Mouse (Mus musculus): ENCODE data around the gene Cngb1. TPM values are rescaled to one million over a fixed set of nuclear protein-coding genes. Genes with fewer than 3 reads are reported as not detected.
A peak's percentile ranks its signal among the peaks of the same experiment; 100 is the strongest.

Cngb1 gene
- polyA plus RNA-seq, 1 experiment from 2014 or later: 0.28 TPM

DNA sequence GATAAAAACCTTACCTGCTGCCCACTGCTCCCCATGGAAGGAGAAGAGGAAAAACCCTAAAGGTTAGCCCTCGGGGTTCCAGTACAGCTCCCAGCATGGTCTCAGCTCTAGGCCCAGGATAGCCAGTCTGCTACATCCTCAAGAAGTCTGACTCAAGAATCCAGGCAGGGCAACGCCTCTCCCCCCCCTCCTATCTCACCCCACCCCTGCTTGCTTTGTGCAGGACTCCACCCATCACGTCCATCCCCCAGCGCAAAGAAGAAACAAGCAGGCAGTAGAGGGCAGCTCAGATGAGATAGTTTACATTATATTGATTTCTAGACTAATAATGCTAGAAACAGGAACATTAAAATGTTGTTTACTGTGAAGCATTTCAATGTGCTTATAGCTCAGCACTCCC lies 34.5 kb downstream of the Cngb1 start:
- ATAC-seq (ENCODE audit: insufficient read depth, low FRiP score): no peak
- Histone ChIP-seq H3K27me3 (ENCODE audit: control insufficient read depth, insufficient read depth, low read length) (no peaks in the 10 kb centered on the region), H3K9me3 (replicated peaks; ENCODE audit: control insufficient read depth, low read length) (no peaks in the 10 kb centered on the region), H3K4me3 (replicated peaks; ENCODE audit: low read length) (no peak overlapping the region), H3K4me2 (ENCODE audit: low read depth, low read length) (no peak overlapping the region), H3K9ac (ENCODE audit: low read length) (no peak overlapping the region), H3K4me1 (ENCODE audit: control insufficient read depth, insufficient read depth, low read length) (no peaks in the 10 kb centered on the region), H3K27ac (ENCODE audit: low read length) (no peak overlapping the region), H3K36me3 (ENCODE audit: control insufficient read depth, insufficient read depth, low read length) (no peaks in the 10 kb centered on the region)
- WGBS: 17% methylated on average over 4 of the region's 4 CpGs

DNA sequence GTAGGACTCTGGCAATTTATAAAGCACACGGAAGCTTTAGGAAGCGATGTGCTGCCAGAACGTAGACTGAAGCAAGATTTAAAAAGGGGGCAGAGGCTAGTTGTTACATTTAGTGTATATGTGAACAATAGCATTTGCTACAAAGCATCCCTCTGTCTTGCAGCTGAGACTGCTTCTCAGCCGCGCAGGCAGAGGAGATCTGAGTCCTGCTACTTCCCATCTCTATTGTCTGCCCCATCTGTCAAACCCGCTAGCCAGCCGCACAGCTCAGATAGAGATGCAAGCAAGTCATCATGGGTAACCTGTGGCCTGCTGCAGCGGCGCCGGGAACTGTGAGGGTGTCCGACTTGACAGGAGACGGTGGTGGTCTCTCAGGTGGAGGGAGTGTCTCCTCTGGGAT lies 35.9 kb downstream of the Cngb1 start:
- ATAC-seq (ENCODE audit: insufficient read depth, low FRiP score): no peak
- H3K36me3 ChIP-seq (ENCODE audit: control insufficient read depth, insufficient read depth, low read length): no peaks in the 10 kb centered on the region
- H3K9me3 ChIP-seq (replicated peaks; ENCODE audit: control insufficient read depth, low read length): no peaks in the 10 kb centered on the region
- no peak overlapping the region for H3K9ac ChIP-seq (ENCODE audit: low read length)
- no peak overlapping the region for H3K4me2 ChIP-seq (ENCODE audit: low read depth, low read length)
- no peak overlapping the region for H3K4me3 ChIP-seq (replicated peaks; ENCODE audit: low read length)
- H3K4me1 ChIP-seq (ENCODE audit: control insufficient read depth, insufficient read depth, low read length): no peaks in the 10 kb centered on the region
- H3K27me3 ChIP-seq (ENCODE audit: control insufficient read depth, insufficient read depth, low read length): no peaks in the 10 kb centered on the region
- H3K27ac ChIP-seq (ENCODE audit: low read length): no peak overlapping the region
- WGBS: 69% methylated on average over 12 of the region's 12 CpGs

DNA sequence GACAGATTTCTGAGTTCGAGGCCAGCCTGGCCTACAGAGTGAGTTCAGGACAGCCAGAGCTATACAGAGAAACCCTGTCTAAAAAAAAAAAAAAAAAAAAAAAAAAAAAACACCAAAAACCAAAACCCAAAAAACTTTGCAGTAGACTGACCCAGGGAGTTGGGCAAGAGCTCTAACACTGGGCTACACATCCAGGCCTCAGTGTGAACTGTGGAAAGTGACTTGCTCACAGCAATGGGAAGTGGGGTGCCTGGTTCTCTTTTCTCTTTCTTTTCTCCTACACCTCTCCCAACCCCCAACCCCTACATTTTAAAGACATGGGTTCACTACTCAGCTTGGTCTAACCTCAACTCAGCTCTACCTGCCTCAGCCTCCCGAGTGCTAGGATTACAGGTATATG lies 44.2 kb downstream of the Cngb1 start:
- Histone ChIP-seq H3K36me3 (ENCODE audit: control insufficient read depth, insufficient read depth, low read length) (no peaks in the 10 kb centered on the region), H3K9ac (ENCODE audit: low read length) (no peak overlapping the region), H3K9me3 (replicated peaks; ENCODE audit: control insufficient read depth, low read length) (no peaks in the 10 kb centered on the region), H3K4me3 (replicated peaks; ENCODE audit: low read length) (no peak overlapping the region), H3K4me2 (ENCODE audit: low read depth, low read length) (no peak overlapping the region), H3K27me3 (ENCODE audit: control insufficient read depth, insufficient read depth, low read length) (no peaks in the 10 kb centered on the region), H3K27ac (ENCODE audit: low read length) (no peak overlapping the region), H3K4me1 (ENCODE audit: control insufficient read depth, insufficient read depth, low read length) (no peaks in the 10 kb centered on the region)
- 83% methylated on average over 2 of the region's 2 CpGs for WGBS
- ATAC-seq (ENCODE audit: insufficient read depth, low FRiP score): no peak

DNA sequence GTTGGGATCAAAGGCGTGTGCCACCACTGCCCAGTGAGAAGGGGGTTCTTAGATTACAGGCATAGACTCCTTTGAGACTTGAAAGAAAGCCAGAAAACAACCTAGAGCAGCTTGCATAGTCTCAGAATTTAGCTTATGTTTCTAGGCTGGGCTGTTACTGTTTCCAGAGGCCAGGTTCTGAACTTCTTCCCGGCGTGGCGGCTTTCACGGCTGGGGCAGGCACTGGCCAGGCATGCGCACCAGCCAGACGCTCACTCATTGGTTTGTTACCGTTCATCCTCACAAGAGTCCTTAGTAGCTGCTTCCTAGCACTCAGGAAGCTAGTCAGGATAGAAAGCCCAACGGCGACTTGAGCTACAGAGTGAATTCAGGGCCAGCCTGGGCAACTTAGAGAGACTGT lies 50.8 kb downstream of the Cngb1 start:
- H3K36me3 ChIP-seq (ENCODE audit: control insufficient read depth, insufficient read depth, low read length): no peaks in the 10 kb centered on the region
- no peaks in the 10 kb centered on the region for H3K9me3 ChIP-seq (replicated peaks; ENCODE audit: control insufficient read depth, low read length)
- no peak overlapping the region for H3K4me3 ChIP-seq (replicated peaks; ENCODE audit: low read length)
- 78% methylated on average over 10 of the region's 10 CpGs for WGBS
- H3K27ac ChIP-seq (ENCODE audit: low read length): no peak overlapping the region
- no peaks in the 10 kb centered on the region for H3K27me3 ChIP-seq (ENCODE audit: control insufficient read depth, insufficient read depth, low read length)
- H3K4me1 ChIP-seq (ENCODE audit: control insufficient read depth, insufficient read depth, low read length): no peaks in the 10 kb centered on the region
- ATAC-seq (ENCODE audit: insufficient read depth, low FRiP score): no peak
- no peak overlapping the region for H3K4me2 ChIP-seq (ENCODE audit: low read depth, low read length)
- H3K9ac ChIP-seq (ENCODE audit: low read length): no peak overlapping the region

DNA sequence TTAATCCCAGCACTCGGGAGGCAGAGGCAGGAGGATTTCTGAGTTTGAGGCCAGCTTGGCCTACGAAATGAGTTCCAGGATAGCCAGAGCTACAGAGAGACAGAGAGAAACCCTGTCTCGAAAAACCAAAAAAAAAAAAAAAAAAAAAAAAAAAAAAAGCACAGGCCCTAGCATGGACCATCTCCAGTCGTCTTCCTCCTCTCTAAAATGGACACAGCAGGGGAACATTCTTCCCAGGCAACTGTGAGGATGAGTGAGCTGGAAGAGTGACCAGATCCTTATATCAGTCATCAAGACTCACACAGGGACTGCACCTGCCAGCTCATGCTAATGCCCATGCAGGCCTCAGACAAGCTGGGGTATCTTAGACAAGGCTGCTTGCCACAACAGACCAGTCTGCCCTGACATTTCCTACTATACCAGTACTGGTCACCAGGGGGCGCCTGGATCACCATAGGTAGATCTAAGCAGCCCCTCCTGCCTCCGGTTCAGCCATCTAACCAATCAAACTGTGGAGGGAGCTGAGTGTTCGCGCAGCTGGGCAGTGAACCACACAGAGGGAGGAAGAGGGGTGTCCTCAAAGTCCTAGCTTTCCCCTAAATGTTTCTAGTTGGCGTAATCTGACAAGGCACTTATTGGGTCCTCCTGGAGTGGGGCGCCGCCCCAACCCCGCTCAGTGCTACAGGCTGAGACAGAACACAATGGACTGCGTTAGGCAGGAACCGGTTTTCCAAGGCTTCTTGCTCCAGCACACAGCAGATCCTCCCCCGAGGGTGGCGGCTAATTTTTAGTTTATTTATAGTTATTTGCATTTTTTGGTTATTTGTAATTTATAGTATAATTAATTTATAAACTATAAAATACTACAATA lies 51.6 kb downstream of the Cngb1 start:
- H3K9me3 ChIP-seq (replicated peaks; ENCODE audit: control insufficient read depth, low read length): no peaks in the 10 kb centered on the region
- peak overlapping the region; percentile 43 for H3K4me3 ChIP-seq (replicated peaks; ENCODE audit: low read length)
- ATAC-seq (ENCODE audit: insufficient read depth, low FRiP score): peak; percentile 90
- WGBS: 19% methylated on average over 16 of the region's 16 CpGs
- peak overlapping the region; percentile 72 for H3K27ac ChIP-seq (ENCODE audit: low read length)
- H3K36me3 ChIP-seq (ENCODE audit: control insufficient read depth, insufficient read depth, low read length): no peaks in the 10 kb centered on the region
- peak overlapping the region; percentile 64 for H3K4me2 ChIP-seq (ENCODE audit: low read depth, low read length)
- no peaks in the 10 kb centered on the region for H3K27me3 ChIP-seq (ENCODE audit: control insufficient read depth, insufficient read depth, low read length)
- H3K9ac ChIP-seq (ENCODE audit: low read length): peak overlapping the region; percentile 68
- no peaks in the 10 kb centered on the region for H3K4me1 ChIP-seq (ENCODE audit: control insufficient read depth, insufficient read depth, low read length)

DNA sequence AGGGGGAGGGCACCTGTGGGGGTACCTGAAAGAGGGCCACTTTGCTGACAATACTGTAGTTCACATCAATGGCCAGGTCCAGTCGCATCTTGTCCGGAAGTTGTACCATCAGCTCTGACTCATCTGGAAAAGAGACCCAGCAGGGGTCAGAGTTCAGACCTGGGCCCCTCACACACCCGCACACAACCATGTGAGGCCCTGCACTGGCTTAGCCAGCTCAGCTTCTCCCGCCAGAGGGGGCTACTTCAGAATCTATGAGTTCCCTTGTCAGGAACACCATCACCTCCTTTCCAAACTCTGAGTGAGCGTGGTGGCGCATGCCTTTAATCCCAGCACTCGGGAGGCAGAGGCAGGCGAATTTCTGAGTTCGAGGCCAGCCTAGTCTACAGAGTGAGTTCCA lies 54.3 kb downstream of the Cngb1 start:
- H3K4me1 ChIP-seq (ENCODE audit: control insufficient read depth, insufficient read depth, low read length): no peaks in the 10 kb centered on the region
- no peak overlapping the region for H3K9ac ChIP-seq (ENCODE audit: low read length)
- H3K27me3 ChIP-seq (ENCODE audit: control insufficient read depth, insufficient read depth, low read length): no peaks in the 10 kb centered on the region
- H3K4me2 ChIP-seq (ENCODE audit: low read depth, low read length): no peak overlapping the region
- 64% methylated on average over 9 of the region's 9 CpGs for WGBS
- no peak for ATAC-seq (ENCODE audit: insufficient read depth, low FRiP score)
- no peak overlapping the region for H3K27ac ChIP-seq (ENCODE audit: low read length)
- no peaks in the 10 kb centered on the region for H3K9me3 ChIP-seq (replicated peaks; ENCODE audit: control insufficient read depth, low read length)
- H3K4me3 ChIP-seq (replicated peaks; ENCODE audit: low read length): no peak overlapping the region
- no peaks in the 10 kb centered on the region for H3K36me3 ChIP-seq (ENCODE audit: control insufficient read depth, insufficient read depth, low read length)

DNA sequence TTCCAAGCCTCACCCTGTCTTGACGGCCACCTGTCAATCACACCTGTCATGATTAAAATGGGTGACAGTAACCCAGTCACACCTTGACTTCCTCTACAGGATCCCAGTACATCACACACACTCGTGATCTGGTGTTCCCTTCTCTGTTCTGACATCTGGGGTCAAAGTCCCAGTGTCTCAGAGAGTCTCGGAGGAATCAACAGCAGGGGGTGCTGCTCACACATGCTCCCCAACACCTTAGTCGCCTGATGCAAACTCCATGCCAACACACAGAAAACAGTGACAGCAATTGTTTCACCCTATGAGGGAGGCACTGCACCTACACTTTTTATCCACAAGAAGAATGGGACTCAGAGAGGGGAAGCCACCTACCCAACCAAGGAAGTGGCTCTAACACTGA lies 56.5 kb downstream of the Cngb1 start:
- 52% methylated on average over 4 of the region's 4 CpGs for WGBS
- Histone ChIP-seq H3K4me2 (ENCODE audit: low read depth, low read length) (no peak overlapping the region), H3K9ac (ENCODE audit: low read length) (no peak overlapping the region), H3K27ac (ENCODE audit: low read length) (no peak overlapping the region), H3K27me3 (ENCODE audit: control insufficient read depth, insufficient read depth, low read length) (no peaks in the 10 kb centered on the region), H3K9me3 (replicated peaks; ENCODE audit: control insufficient read depth, low read length) (no peaks in the 10 kb centered on the region), H3K4me1 (ENCODE audit: control insufficient read depth, insufficient read depth, low read length) (no peaks in the 10 kb centered on the region; the same call in 1 of the 2 replicates), H3K4me3 (replicated peaks; ENCODE audit: low read length) (no peak overlapping the region), H3K36me3 (ENCODE audit: control insufficient read depth, insufficient read depth, low read length) (no peaks in the 10 kb centered on the region)
- ATAC-seq (ENCODE audit: insufficient read depth, low FRiP score): no peak

DNA sequence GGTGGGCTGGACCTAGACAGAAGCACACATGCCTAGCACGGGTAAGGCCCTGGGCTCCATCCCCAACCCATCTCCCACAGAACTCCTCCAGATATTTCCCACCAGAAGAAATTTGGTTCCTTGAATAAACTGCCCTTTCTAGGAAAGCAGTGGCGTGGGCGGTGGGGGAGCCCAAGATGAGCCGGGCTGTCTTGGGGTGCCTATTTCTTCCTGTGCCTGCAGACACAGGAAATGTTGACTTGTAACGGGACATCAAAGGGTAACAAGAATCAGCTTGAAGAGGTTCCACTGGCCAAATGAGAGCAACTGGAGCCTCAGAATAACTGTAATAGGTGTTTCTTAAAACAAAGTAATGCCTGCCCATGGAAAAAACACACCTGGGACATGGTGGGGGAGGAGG lies 59.1 kb downstream of the Cngb1 start:
- Histone ChIP-seq H3K9ac (ENCODE audit: low read length) (no peak overlapping the region), H3K27ac (ENCODE audit: low read length) (no peak overlapping the region), H3K4me1 (ENCODE audit: control insufficient read depth, insufficient read depth, low read length) (peaks cover 7% of the 10 kb centered on the region), H3K27me3 (ENCODE audit: control insufficient read depth, insufficient read depth, low read length) (no peaks in the 10 kb centered on the region), H3K9me3 (replicated peaks; ENCODE audit: control insufficient read depth, low read length) (no peaks in the 10 kb centered on the region), H3K36me3 (ENCODE audit: control insufficient read depth, insufficient read depth, low read length) (no peaks in the 10 kb centered on the region), H3K4me3 (replicated peaks; ENCODE audit: low read length) (no peak overlapping the region), H3K4me2 (ENCODE audit: low read depth, low read length) (no peak overlapping the region)
- ATAC-seq (ENCODE audit: insufficient read depth, low FRiP score): no peak
- 75% methylated on average over 5 of the region's 5 CpGs for WGBS

DNA sequence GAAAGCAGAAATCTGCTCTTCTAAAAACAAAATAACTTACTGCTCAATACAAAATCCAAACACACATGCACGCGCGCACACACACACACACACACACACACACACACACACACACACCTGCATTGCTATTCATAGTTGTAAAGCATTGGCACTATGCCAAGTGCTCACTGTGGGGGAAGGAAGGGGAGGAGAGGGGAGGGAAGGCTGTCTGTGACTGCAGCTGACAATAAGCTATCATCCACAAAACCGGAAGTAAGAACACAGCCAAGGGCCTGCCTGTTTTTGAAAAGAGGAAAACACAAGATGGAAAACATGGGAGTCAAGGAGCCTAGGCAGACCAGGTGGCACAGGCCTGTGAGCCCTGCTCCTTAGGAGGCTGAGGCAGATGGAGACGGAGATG lies 61.2 kb downstream of the Cngb1 start:
- 0 out of 2 replicates have a peak overlapping the region, but pooled peaks have one; percentile 49 for H3K27ac ChIP-seq (ENCODE audit: low read length)
- H3K4me1 ChIP-seq (ENCODE audit: control insufficient read depth, insufficient read depth, low read length): peaks cover 7% of the 10 kb centered on the region
- no peak overlapping the region for H3K4me3 ChIP-seq (replicated peaks; ENCODE audit: low read length)
- 47% methylated on average over 5 of the region's 5 CpGs for WGBS
- no peaks in the 10 kb centered on the region for H3K27me3 ChIP-seq (ENCODE audit: control insufficient read depth, insufficient read depth, low read length)
- H3K4me2 ChIP-seq (ENCODE audit: low read depth, low read length): no peak overlapping the region
- H3K9me3 ChIP-seq (replicated peaks; ENCODE audit: control insufficient read depth, low read length): no peaks in the 10 kb centered on the region
- peak; percentile 44; the same call in 1 of the 2 replicates for ATAC-seq (ENCODE audit: insufficient read depth, low FRiP score)
- no peaks in the 10 kb centered on the region for H3K36me3 ChIP-seq (ENCODE audit: control insufficient read depth, insufficient read depth, low read length)
- no peak overlapping the region for H3K9ac ChIP-seq (ENCODE audit: low read length)

All from stomach, embryonic 16.5 days (tissue).